Mouse (Mus musculus): Measurements from ENCODE around the gene Rere. TPM values are rescaled to one million over a fixed set of nuclear protein-coding genes. Genes with fewer than 3 reads are reported as not detected.

The Rere gene
- polyA plus RNA-seq, 1 experiment: 61.3 TPM

GRCm38 (mm10) chr4:150428762-150429161, 147.3 kb downstream of the Rere start:
- TF ChIP-seq CTCF (IDR thresholded peaks at IDR 0.05; ENCODE audit: control insufficient read depth, insufficient read depth, low read length) (no peak), POLR2A (IDR thresholded peaks at IDR 0.05; ENCODE audit: borderline replicate concordance, control insufficient read depth, low read depth, low read length) (no peak)
- no peaks in the 10 kb centered on the region; the same call in 1 of the 2 replicates for H3K4me1 ChIP-seq (ENCODE audit: control insufficient read depth, insufficient read depth, low read length)

DNA sequence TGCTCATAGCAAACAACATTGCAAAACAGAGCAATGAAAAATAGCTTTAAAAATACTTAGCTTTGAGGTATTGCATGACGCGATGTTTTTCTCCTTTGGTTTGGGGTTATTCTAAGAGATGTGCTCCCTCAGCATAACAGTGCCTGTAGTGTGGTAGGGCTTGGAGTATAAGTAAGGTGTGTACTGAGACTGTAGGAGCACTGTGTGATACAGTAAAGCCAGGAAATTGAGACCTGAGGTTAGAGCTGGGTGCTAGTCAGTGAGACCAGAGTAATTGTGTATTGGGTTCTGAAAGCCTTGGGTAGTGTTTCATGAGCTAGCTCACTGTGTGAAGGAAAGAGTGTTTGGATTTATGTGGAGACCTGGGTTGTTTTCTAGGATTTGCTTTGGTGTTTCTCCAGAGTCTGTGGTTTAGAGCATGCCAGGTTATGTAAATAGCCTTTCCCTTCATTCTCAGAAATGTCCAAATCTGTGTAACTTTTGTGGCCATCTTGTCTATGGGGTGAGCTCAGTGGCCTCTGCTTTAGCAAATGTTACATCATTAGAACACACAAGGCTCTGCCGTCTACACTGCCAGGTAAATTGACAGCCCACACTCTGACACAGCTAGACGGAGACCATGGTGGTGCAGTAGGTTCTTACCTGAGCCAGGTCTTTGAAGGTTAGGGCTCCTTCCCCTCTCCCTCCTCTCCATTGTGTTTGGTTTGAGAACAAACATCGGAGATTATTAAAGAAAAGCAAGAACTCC, 152.6 kb downstream of the Rere start:
- TF ChIP-seq POLR2A (IDR thresholded peaks at IDR 0.05; ENCODE audit: borderline replicate concordance, control insufficient read depth, low read depth, low read length) (no peak), CTCF (IDR thresholded peaks at IDR 0.05; ENCODE audit: control insufficient read depth, insufficient read depth, low read length) (no peak)
- Histone ChIP-seq H3K27ac (ENCODE audit: control insufficient read depth, insufficient read depth, low read depth, low read length, poor library complexity) (no peak overlapping the region), H3K4me3 (replicated peaks; ENCODE audit: control insufficient read depth, low read depth, low read length) (no peak overlapping the region), H3K4me1 (ENCODE audit: control insufficient read depth, insufficient read depth, low read length) (no peaks in the 10 kb centered on the region)
- WGBS: 89% methylated on average over 5 of the region's 5 CpGs

More at GRCm38 (mm10) chr4:150428762-150429161, 147.3 kb downstream of the Rere start:
- no peak overlapping the region for H3K27ac ChIP-seq (ENCODE audit: control insufficient read depth, insufficient read depth, low read depth, low read length, poor library complexity)
- 70% methylated on average over 4 of the region's 4 CpGs for WGBS
- H3K4me3 ChIP-seq (replicated peaks; ENCODE audit: control insufficient read depth, low read depth, low read length): no peak overlapping the region

DNA sequence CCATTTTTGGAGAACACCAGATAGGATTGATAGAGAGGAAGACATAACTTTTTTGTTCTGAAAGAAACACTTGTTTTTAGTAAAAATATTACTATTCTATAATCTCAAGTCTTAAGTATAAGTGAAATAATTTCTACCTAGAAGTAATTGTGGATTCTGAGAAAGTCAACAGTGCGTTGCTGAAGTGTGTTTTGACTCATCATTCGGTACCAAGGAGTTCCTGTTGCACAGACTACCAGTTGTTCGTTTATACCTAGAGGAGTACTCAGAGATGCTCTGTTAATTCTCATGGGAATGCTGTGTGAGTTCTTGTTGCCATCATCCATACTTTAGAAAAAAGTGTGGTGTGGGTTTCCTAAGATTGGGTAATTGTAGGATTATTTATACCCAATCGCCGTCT, 154.1 kb downstream of the Rere start:
- no peak overlapping the region for H3K27ac ChIP-seq (ENCODE audit: control insufficient read depth, insufficient read depth, low read depth, low read length, poor library complexity)
- no peak for TF ChIP-seq CTCF (IDR thresholded peaks at IDR 0.05; ENCODE audit: control insufficient read depth, insufficient read depth, low read length)
- no peak for TF ChIP-seq POLR2A (IDR thresholded peaks at IDR 0.05; ENCODE audit: borderline replicate concordance, control insufficient read depth, low read depth, low read length)
- 89% methylated on average over 5 of the region's 5 CpGs for WGBS
- H3K4me3 ChIP-seq (replicated peaks; ENCODE audit: control insufficient read depth, low read depth, low read length): no peak overlapping the region
- H3K4me1 ChIP-seq (ENCODE audit: control insufficient read depth, insufficient read depth, low read length): no peaks in the 10 kb centered on the region; the same call in 1 of the 2 replicates

GRCm38 (mm10) chr4:150438621-150439020, 157.2 kb downstream of the Rere start:
- Histone ChIP-seq H3K4me3 (replicated peaks; ENCODE audit: control insufficient read depth, low read depth, low read length) (no peak overlapping the region), H3K27ac (ENCODE audit: control insufficient read depth, insufficient read depth, low read depth, low read length, poor library complexity) (no peak overlapping the region), H3K4me1 (ENCODE audit: control insufficient read depth, insufficient read depth, low read length) (no peaks in the 10 kb centered on the region; the same call in 1 of the 2 replicates)
- TF ChIP-seq CTCF (IDR thresholded peaks at IDR 0.05; ENCODE audit: control insufficient read depth, insufficient read depth, low read length): no peak
- no peak for TF ChIP-seq POLR2A (IDR thresholded peaks at IDR 0.05; ENCODE audit: borderline replicate concordance, control insufficient read depth, low read depth, low read length)
- 73% methylated on average over 6 of the region's 6 CpGs for WGBS

DNA sequence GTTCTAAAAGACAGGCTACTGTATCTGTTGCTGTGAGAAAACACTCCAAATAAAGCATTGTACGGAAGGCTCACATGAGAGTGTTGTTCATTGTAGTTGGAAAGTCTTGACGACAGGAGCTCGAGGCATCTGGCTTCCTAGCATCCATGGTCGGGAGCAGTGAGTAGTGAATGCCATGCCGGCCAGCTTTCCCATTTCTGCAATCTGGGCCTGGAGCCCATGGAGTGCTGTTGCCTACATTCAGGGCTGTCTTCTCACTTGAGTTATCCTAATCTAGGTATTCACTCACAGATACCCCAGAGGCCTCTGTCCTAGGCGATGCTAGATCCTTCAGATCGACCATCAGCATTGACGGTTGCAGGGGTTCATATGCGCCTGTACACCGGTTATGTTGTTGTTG, 160.5 kb downstream of the Rere start:
- H3K27ac ChIP-seq (ENCODE audit: control insufficient read depth, insufficient read depth, low read depth, low read length, poor library complexity): no peak overlapping the region
- TF ChIP-seq CTCF (IDR thresholded peaks at IDR 0.05; ENCODE audit: control insufficient read depth, insufficient read depth, low read length) (no peak), POLR2A (IDR thresholded peaks at IDR 0.05; ENCODE audit: borderline replicate concordance, control insufficient read depth, low read depth, low read length) (no peak)
- no peak overlapping the region for H3K4me3 ChIP-seq (replicated peaks; ENCODE audit: control insufficient read depth, low read depth, low read length)
- H3K4me1 ChIP-seq (ENCODE audit: control insufficient read depth, insufficient read depth, low read length): no peaks in the 10 kb centered on the region; the same call in 1 of the 2 replicates
- 92% methylated on average over 10 of the region's 10 CpGs for WGBS

GRCm38 (mm10) chr4:150444068-150444467, 162.6 kb downstream of the Rere start:
- H3K4me3 ChIP-seq (replicated peaks; ENCODE audit: control insufficient read depth, low read depth, low read length): no peak overlapping the region
- no peak overlapping the region for H3K27ac ChIP-seq (ENCODE audit: control insufficient read depth, insufficient read depth, low read depth, low read length, poor library complexity)
- WGBS: 92% methylated on average over 3 of the region's 3 CpGs
- H3K4me1 ChIP-seq (ENCODE audit: control insufficient read depth, insufficient read depth, low read length): no peaks in the 10 kb centered on the region; the same call in 1 of the 2 replicates
- TF ChIP-seq POLR2A (IDR thresholded peaks at IDR 0.05; ENCODE audit: borderline replicate concordance, control insufficient read depth, low read depth, low read length) (no peak), CTCF (IDR thresholded peaks at IDR 0.05; ENCODE audit: control insufficient read depth, insufficient read depth, low read length) (no peak)

DNA sequence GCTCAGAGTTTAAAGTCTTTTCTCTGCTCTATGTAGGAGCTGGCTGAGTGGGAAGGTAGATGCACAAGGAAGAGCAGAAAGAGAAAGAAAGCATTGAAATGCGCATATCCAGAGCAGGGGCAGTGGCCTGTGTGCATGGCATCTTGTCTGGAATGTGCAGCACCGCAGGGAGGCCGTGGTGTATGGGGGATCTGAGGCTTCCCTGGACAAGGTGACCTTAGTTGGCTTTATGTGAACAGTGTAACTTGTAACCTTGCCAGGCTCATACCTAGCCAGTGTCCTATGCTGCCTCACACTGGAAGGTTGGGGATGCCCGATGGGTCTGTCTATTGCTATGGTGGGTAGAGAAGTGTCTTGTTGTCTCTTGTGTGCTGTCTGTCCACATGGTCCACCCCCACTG, 165.2 kb downstream of the Rere start:
- no peak for TF ChIP-seq POLR2A (IDR thresholded peaks at IDR 0.05; ENCODE audit: borderline replicate concordance, control insufficient read depth, low read depth, low read length)
- Histone ChIP-seq H3K4me1 (ENCODE audit: control insufficient read depth, insufficient read depth, low read length) (no peaks in the 10 kb centered on the region; the same call in 1 of the 2 replicates), H3K4me3 (replicated peaks; ENCODE audit: control insufficient read depth, low read depth, low read length) (no peak overlapping the region), H3K27ac (ENCODE audit: control insufficient read depth, insufficient read depth, low read depth, low read length, poor library complexity) (no peak overlapping the region)
- 88% methylated on average over 4 of the region's 4 CpGs for WGBS

DNA sequence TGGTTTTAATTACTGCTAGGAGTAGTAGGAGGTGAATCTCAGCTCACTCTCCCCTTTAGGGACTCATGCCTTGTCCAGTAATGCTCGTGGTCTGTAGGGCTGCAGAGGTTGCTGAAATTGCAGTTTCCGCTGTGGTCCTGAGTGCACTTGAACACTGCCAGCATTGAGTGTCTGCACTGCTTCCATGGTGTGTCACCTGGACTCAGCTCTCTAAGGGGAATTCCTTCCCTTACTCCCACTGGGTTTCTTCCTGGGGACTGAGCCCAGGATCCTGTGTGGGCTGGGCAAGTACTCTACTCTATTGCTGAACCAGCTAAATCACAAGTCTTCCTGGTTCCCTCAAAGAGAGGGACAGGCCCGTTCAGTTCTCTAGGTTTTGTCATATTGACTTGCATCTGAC, 166.1 kb downstream of the Rere start:
- Histone ChIP-seq H3K4me3 (replicated peaks; ENCODE audit: control insufficient read depth, low read depth, low read length) (no peak overlapping the region), H3K4me1 (ENCODE audit: control insufficient read depth, insufficient read depth, low read length) (no peaks in the 10 kb centered on the region; the same call in 1 of the 2 replicates), H3K27ac (ENCODE audit: control insufficient read depth, insufficient read depth, low read depth, low read length, poor library complexity) (no peak overlapping the region)
- WGBS: 72% methylated on average over 3 of the region's 3 CpGs
- no peak for TF ChIP-seq CTCF (IDR thresholded peaks at IDR 0.05; ENCODE audit: control insufficient read depth, insufficient read depth, low read length)
- no peak for TF ChIP-seq POLR2A (IDR thresholded peaks at IDR 0.05; ENCODE audit: borderline replicate concordance, control insufficient read depth, low read depth, low read length)

Data from bone marrow, adult 2 months (tissue).